Mouse (Mus musculus): ENCODE measurements around the gene Dgkh. TPM values are rescaled to one million over a fixed set of nuclear protein-coding genes. Genes with fewer than 3 reads are reported as not detected.

Gene Dgkh
- total RNA-seq, 2 experiments from 2014 or later: 10.5 to 12.3 TPM

DNA sequence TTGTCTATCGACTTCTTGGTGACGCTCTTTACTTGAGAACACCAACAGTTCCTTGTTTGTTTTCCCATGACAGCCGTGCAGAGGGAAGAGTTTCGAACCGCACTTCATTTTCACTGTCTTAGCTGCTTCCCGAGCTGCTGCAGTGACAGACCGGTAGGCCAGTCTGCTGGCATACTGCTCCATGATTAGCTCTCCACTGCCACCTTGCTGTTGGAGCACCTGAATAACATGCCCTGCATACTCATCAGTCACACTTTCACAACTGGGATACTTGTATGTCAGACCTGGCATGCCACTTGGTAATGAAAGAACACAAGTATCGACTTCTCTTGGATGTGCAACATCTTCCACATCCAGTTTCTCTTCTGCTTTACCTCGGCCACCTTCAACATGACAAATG, 221.9 kb downstream of the Dgkh start:
- no peak for DNase-seq
- intact Hi-C loops (cut with DNase I): no loop called here

DNA sequence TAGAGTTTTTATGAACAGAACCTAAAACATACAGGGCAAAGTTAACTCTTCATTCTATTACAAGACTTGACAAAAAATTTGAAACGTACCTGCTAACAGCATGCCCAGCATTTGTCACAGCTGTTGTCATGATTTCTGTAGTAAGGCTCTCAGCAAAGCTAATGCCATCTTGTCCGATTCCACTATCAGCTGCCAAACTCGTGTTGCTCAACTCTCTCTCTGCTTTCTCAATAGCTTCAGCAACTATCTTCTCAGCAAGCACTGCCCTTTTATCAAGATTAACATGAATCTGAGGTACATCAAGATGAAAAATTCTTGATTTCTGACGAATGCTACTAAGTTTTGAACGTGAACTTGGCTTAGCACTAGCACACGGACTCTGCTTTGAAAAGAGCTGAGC, 222.8 kb downstream of the Dgkh start:
- intact Hi-C loops (cut with DNase I): no loop called here
- DNase-seq: no peak

Other genes starting within 250 kb of the Dgkh start
- gene Akap11, start 196.0 kb downstream of the Dgkh start, total RNA-seq (2021): 10 to 100 TPM; 29.9 to 31.8 TPM
- 100 to 1,000 TPM; 171 to 181 TPM for gene Vwa8, start 116.3 kb upstream of the Dgkh start, total RNA-seq (2021)

Measured in heart, postnatal 14 days (tissue).